Mouse (Mus musculus) MEL (cell line): ENCODE measurements around the gene Sparcl1. TPM values are rescaled to one million over a fixed set of nuclear protein-coding genes. Genes with fewer than 3 reads are reported as not detected.

Experiments used
- DNase-seq: peaks from one replicate; pipeline ENCODE4 v3.0.0; 2011; ENCODE audit warnings: low read depth, low spot score
- H3K27ac ChIP-seq: 2 replicates; pipeline ENCODE4 v1.5.1; 2012; ENCODE audit warnings: low read depth, mild to moderate bottlenecking, control low read depth, low read length, moderate library complexity; ENCODE audit not compliant: control insufficient read depth
- H3K27me3 ChIP-seq, 2 experiments: fragments of 150-350 bp in 1 of 2; sonication (generic) in 1 of 2; 2 replicates each; pipeline ENCODE4 v1.6.1; 2012; ENCODE audit warnings: low read length in 2 of 2, mild to moderate bottlenecking in 2 of 2, improper control_type of control experiment in 1 of 2, moderate library complexity in 1 of 2; ENCODE audit not compliant: insufficient read depth in 2 of 2, control insufficient read depth in 1 of 2
- H3K36me3 ChIP-seq, 2 experiments: 2 replicates each; pipeline ENCODE4 v1.6.1; 2012 to 2014; ENCODE audit warnings: low read length in 2 of 2, improper control_type of control experiment in 1 of 2, inconsistent platforms in 1 of 2, mild to moderate bottlenecking in 1 of 2; ENCODE audit not compliant: insufficient read depth in 2 of 2, control insufficient read depth in 1 of 2
- H3K4me1 ChIP-seq, 2 experiments: fragments of 150-350 bp in 1 of 2; sonication (generic) in 1 of 2; 2 replicates each; pipeline ENCODE4 v1.6.1; 2012; ENCODE audit warnings: low read length in 2 of 2, improper control_type of control experiment in 1 of 2, mild to moderate bottlenecking in 1 of 2; ENCODE audit not compliant: insufficient read depth in 2 of 2, control insufficient read depth in 1 of 2
- H3K4me3 ChIP-seq, 2 experiments: fragments of 150-350 bp in 1 of 2; sonication (generic) in 1 of 2; 2 replicates each; pipeline ENCODE4 v1.5.1; 2012; ENCODE audit warnings: low read depth in 2 of 2, low read length in 2 of 2, mild to moderate bottlenecking in 2 of 2, moderate library complexity in 2 of 2, control low read depth in 1 of 2, improper control_type of control experiment in 1 of 2; ENCODE audit not compliant: control insufficient read depth in 1 of 2, insufficient read depth in 1 of 2
- H3K79me2 ChIP-seq: 2 replicates; pipeline ENCODE4 v1.6.1; 2012; ENCODE audit warnings: mild to moderate bottlenecking, low read length, moderate library complexity; ENCODE audit not compliant: control insufficient read depth, poor library complexity, insufficient read depth
- H3K9ac ChIP-seq: 2 replicates; pipeline ENCODE4 v1.6.1; 2012; ENCODE audit warnings: low read depth, mild to moderate bottlenecking, control low read depth, low read length, moderate library complexity; ENCODE audit not compliant: control insufficient read depth, poor library complexity, severe bottlenecking
- H3K9me3 ChIP-seq: fragments of 150-350 bp; sonication (generic); replicated peaks from 2 replicates; pipeline ENCODE4 v1.6.1; 2012; ENCODE audit warnings: mild to moderate bottlenecking, low read length, improper control_type of control experiment, moderate library complexity; ENCODE audit not compliant: insufficient read depth
- CHD2 ChIP-seq: IDR thresholded peaks from 2 replicates; pipeline ENCODE4 v1.6.1; 2011; ENCODE audit warnings: low read length, improper control_type of control experiment
- CTCF ChIP-seq, 3 experiments: IDR thresholded peaks in 2 of 3; conservative IDR thresholded peaks in 1 of 3; 2 replicates each; pipeline ENCODE4 v1.5.1; 2011 to 2012; ENCODE audit warnings: low read length in 3 of 3, low read depth in 2 of 3, mild to moderate bottlenecking in 2 of 3, improper control_type of control experiment in 1 of 3, inconsistent platforms in 1 of 3, mixed read lengths in 1 of 3, moderate library complexity in 1 of 3; ENCODE audit not compliant: control insufficient read depth in 1 of 3, insufficient read depth in 1 of 3, poor library complexity in 1 of 3, severe bottlenecking in 1 of 3
- ELF1 ChIP-seq: IDR thresholded peaks from 2 replicates; pipeline ENCODE4 v1.6.1; 2014; ENCODE audit warnings: low read depth, mild to moderate bottlenecking, inconsistent platforms, low read length, improper control_type of control experiment, moderate library complexity
- EP300 ChIP-seq, 2 experiments: IDR thresholded peaks; 2 replicates each; pipeline ENCODE4 v1.6.1; 2011; ENCODE audit warnings: improper control_type of control experiment in 2 of 2, low read length in 2 of 2, low read depth in 1 of 2, mild to moderate bottlenecking in 1 of 2
- ETS1 ChIP-seq: IDR thresholded peaks from 2 replicates; pipeline ENCODE4 v1.6.1; 2012; ENCODE audit warnings: low read depth, mild to moderate bottlenecking, inconsistent platforms, low read length, improper control_type of control experiment, moderate library complexity
- KAT2A ChIP-seq: conservative IDR thresholded peaks from 2 replicates; pipeline ENCODE4 v1.6.1; 2012; ENCODE audit warnings: low read depth, low read length, improper control_type of control experiment, inconsistent platforms
- MXI1 ChIP-seq: IDR thresholded peaks from 2 replicates; pipeline ENCODE4 v1.6.1; 2011; ENCODE audit warnings: mild to moderate bottlenecking, low read depth, low read length, improper control_type of control experiment
- MYB ChIP-seq: IDR thresholded peaks from 2 replicates; pipeline ENCODE4 v1.6.1; 2011; ENCODE audit warnings: mild to moderate bottlenecking, low read depth, low read length, improper control_type of control experiment
- NELFE ChIP-seq: IDR thresholded peaks from 2 replicates; pipeline ENCODE4 v1.6.1; 2011; ENCODE audit warnings: low read depth, low read length, improper control_type of control experiment
- NRF1 ChIP-seq: IDR thresholded peaks from 2 replicates; pipeline ENCODE4 v1.6.1; 2014; ENCODE audit warnings: low read depth, mild to moderate bottlenecking, inconsistent platforms, low read length, improper control_type of control experiment, moderate library complexity; ENCODE audit not compliant: poor library complexity, insufficient read depth, severe bottlenecking
- POLR2A ChIP-seq, 2 experiments: IDR thresholded peaks; 2 replicates each; pipeline ENCODE4 v1.6.1; 2011 to 2012; ENCODE audit warnings: low read length in 2 of 2, mild to moderate bottlenecking in 2 of 2, control low read depth in 1 of 2, improper control_type of control experiment in 1 of 2, low read depth in 1 of 2, moderate library complexity in 1 of 2; ENCODE audit not compliant: control insufficient read depth in 1 of 2, insufficient read depth in 1 of 2, poor library complexity in 1 of 2
- POLR2AphosphoS2 ChIP-seq: IDR thresholded peaks from 2 replicates; pipeline ENCODE4 v1.6.1; 2011; ENCODE audit warnings: low read length, improper control_type of control experiment
- POLR2AphosphoS5 ChIP-seq: IDR thresholded peaks from 2 replicates; pipeline ENCODE4 v1.6.1; 2012; ENCODE audit warnings: low read depth, borderline replicate concordance, mild to moderate bottlenecking, inconsistent platforms, low read length, moderate library complexity, mixed read lengths
- RAD21 ChIP-seq: IDR thresholded peaks from 2 replicates; pipeline ENCODE4 v1.6.1; 2011; ENCODE audit warnings: mild to moderate bottlenecking, low read depth, low read length, improper control_type of control experiment
- SIN3A ChIP-seq: IDR thresholded peaks from 2 replicates; pipeline ENCODE4 v1.6.1; 2012; ENCODE audit warnings: low read length, improper control_type of control experiment, inconsistent platforms
- SMC3 ChIP-seq: IDR thresholded peaks from 2 replicates; pipeline ENCODE4 v1.6.1; 2011; ENCODE audit warnings: low read depth, low read length, improper control_type of control experiment
- TAL1 ChIP-seq: IDR thresholded peaks from 2 replicates; pipeline ENCODE4 v1.6.1; 2012; ENCODE audit warnings: mild to moderate bottlenecking, inconsistent platforms, low read length, moderate library complexity, mixed read lengths
- TBP ChIP-seq: IDR thresholded peaks from 2 replicates; pipeline ENCODE4 v1.8.0; 2011; ENCODE audit warnings: low read depth, low read length, improper control_type of control experiment
- TCF12 ChIP-seq: IDR thresholded peaks from 2 replicates; pipeline ENCODE4 v1.6.1; 2014; ENCODE audit warnings: low read depth, mild to moderate bottlenecking, inconsistent platforms, low read length, improper control_type of control experiment, moderate library complexity
- UBTF ChIP-seq: IDR thresholded peaks from 2 replicates; pipeline ENCODE4 v1.6.1; 2012; ENCODE audit warnings: low read depth, mild to moderate bottlenecking, inconsistent platforms, low read length, improper control_type of control experiment, moderate library complexity, borderline replicate concordance; ENCODE audit not compliant: insufficient read depth
- USF2 ChIP-seq, 2 experiments: IDR thresholded peaks; 2 replicates each; pipeline ENCODE4 v1.6.1; 2011 to 2012; ENCODE audit warnings: improper control_type of control experiment in 2 of 2, low read length in 2 of 2, borderline replicate concordance in 1 of 2, inconsistent platforms in 1 of 2, low read depth in 1 of 2, mild to moderate bottlenecking in 1 of 2; ENCODE audit not compliant: insufficient read depth in 1 of 2
- ZC3H11A ChIP-seq: IDR thresholded peaks from 2 replicates; pipeline ENCODE4 v1.6.1; 2012; ENCODE audit warnings: low read depth, mild to moderate bottlenecking, inconsistent platforms, low read length, improper control_type of control experiment
- ZMIZ1 ChIP-seq: IDR thresholded peaks from 2 replicates; pipeline ENCODE4 v1.6.1; 2012; ENCODE audit warnings: low read depth, mild to moderate bottlenecking, inconsistent platforms, low read length, improper control_type of control experiment, moderate library complexity
- ZNF384 ChIP-seq: IDR thresholded peaks from 2 replicates; pipeline ENCODE4 v1.6.1; 2012; ENCODE audit warnings: low read depth, mild to moderate bottlenecking, inconsistent platforms, low read length, improper control_type of control experiment
- polyA plus RNA-seq, 2 experiments: library from polyadenylated mRNA; stranded (reverse) in 1 of 2; unstranded in 1 of 2; fragments of >175 nt in 1 of 2; fragments of >200 nt in 1 of 2; gene quantifications; 2 replicates each; pipeline versions ENCODE4 v1.2.1 to v1.2.4; 2012; ENCODE audit warnings: low replicate concordance in 2 of 2, low read depth in 1 of 2; ENCODE audit not compliant: insufficient read length in 2 of 2, insufficient read depth in 1 of 2, missing spikeins in 1 of 2
- total RNA-seq: library from RNA; depleted of rRNA; stranded (reverse); fragments of 300-350 nt; gene quantifications from 2 replicates; pipeline ENCODE4 v1.2.3, GENCODE M21; 2012

The Sparcl1 gene
- total and polyA plus RNA-seq, 3 experiments: not detected

DNA sequence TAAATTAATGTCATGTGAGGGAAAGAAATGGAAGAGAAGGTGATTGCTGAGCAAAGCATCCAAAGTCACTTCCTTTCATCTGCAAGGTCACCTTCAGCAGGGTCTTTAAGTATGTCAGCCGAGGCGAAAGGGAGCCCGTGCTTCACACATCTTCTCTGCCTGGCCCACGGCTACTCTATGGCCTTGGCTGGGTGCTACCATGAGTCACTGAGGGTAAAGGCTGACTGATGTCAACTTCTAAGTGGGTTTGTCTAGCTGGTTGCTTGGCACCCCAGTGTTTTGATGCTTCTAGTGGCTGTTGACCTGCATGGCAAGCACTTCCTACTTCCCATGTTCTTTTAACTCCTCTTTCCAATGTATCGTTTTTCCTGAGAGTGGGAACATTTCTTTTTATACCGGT is 36.7 kb upstream of the Sparcl1 start:
- TF ChIP-seq ELF1 (no peak), ZC3H11A (no peak), USF2 (IDR thresholded peaks at IDR 0.05; ENCODE audit: borderline replicate concordance in 1 of 2, insufficient read depth in 1 of 2, low read depth in 1 of 2, low read length in 2 of 2) (no peak), SMC3 (no peak), SIN3A (no peak), ETS1 (no peak), KAT2A (no peak), EP300 (IDR thresholded peaks at IDR 0.05; ENCODE audit: low read depth in 1 of 2, low read length in 2 of 2) (no peak), ZMIZ1 (no peak), POLR2AphosphoS5 (no peak), POLR2AphosphoS2 (no peak), TCF12 (no peak)
- H3K9ac ChIP-seq: no peak overlapping the region
- no peak for DNase-seq
- no peaks in the 10 kb centered on the region for H3K79me2 ChIP-seq
- no peaks in the 10 kb centered on the region for H3K9me3 ChIP-seq
- H3K4me1 ChIP-seq: no peaks in the 10 kb centered on the region
- no peak overlapping the region for H3K4me3 ChIP-seq
- H3K27ac ChIP-seq: no peak overlapping the region
- H3K36me3 ChIP-seq: no peaks in the 10 kb centered on the region
- H3K27me3 ChIP-seq: no peaks in the 10 kb centered on the region

DNA sequence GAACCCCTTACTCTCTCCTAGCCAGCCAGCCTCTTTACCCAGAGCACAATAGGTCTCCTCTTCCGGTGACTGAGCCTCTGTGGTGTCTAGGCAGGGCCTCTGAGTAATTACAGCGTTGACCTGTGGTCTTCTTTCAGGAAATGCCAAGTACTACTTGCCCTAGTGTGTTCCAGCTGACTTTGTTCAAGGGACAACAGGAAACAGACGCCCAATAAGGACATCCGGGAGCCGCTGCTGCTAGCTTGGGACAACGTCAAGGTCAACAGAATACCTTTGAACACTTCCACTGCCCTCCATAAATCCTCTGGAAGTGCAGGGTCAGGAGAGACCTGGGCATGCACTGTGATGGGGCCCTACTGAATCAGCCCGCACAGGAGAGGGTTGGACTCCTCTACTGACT is 35.8 kb upstream of the Sparcl1 start:
- Histone ChIP-seq H3K36me3 (no peaks in the 10 kb centered on the region), H3K4me3 (no peak overlapping the region), H3K79me2 (no peaks in the 10 kb centered on the region), H3K27me3 (no peaks in the 10 kb centered on the region), H3K9ac (no peak overlapping the region), H3K9me3 (no peaks in the 10 kb centered on the region), H3K4me1 (no peaks in the 10 kb centered on the region), H3K27ac (no peak overlapping the region)
- no peak for TF ChIP-seq UBTF
- no peak for TF ChIP-seq RAD21
- TF ChIP-seq CTCF (IDR thresholded peaks at IDR 0.05 in 2 of 3, conservative IDR thresholded peaks at IDR 0.05 in 1 of 3; ENCODE audit: control insufficient read depth in 1 of 3, insufficient read depth in 1 of 3, low read depth in 2 of 3, low read length in 3 of 3, poor library complexity in 1 of 3, severe bottlenecking in 1 of 3): no peak
- no peak for TF ChIP-seq ELF1
- no peak for TF ChIP-seq TAL1
- no peak for TF ChIP-seq KAT2A
- no peak for TF ChIP-seq MXI1
- TF ChIP-seq CHD2: no peak
- TF ChIP-seq SMC3: no peak
- TF ChIP-seq ZNF384: no peak
- TF ChIP-seq TBP: no peak
- TF ChIP-seq ZC3H11A: no peak
- no peak for TF ChIP-seq NELFE
- no peak for TF ChIP-seq NRF1
- no peak for TF ChIP-seq POLR2A (IDR thresholded peaks at IDR 0.05; ENCODE audit: control insufficient read depth in 1 of 2, insufficient read depth in 1 of 2, low read depth in 1 of 2, low read length in 2 of 2, poor library complexity in 1 of 2)
- TF ChIP-seq MYB: no peak
- DNase-seq: no peak
